Mouse (Mus musculus) C2C12 (cell line): Measurements from ENCODE around the gene Gm27029.

Experiments used
- CTCF ChIP-seq: IDR thresholded peaks from one replicate; pipeline ENCODE4 v1.5.1; 2011; ENCODE audit not compliant: control insufficient read depth, insufficient read depth, insufficient read length
- MYOD1 ChIP-seq: IDR thresholded peaks from one replicate; pipeline ENCODE4 v1.6.1; 2011; ENCODE audit warnings: low read depth; ENCODE audit not compliant: control insufficient read depth, insufficient read length

DNA sequence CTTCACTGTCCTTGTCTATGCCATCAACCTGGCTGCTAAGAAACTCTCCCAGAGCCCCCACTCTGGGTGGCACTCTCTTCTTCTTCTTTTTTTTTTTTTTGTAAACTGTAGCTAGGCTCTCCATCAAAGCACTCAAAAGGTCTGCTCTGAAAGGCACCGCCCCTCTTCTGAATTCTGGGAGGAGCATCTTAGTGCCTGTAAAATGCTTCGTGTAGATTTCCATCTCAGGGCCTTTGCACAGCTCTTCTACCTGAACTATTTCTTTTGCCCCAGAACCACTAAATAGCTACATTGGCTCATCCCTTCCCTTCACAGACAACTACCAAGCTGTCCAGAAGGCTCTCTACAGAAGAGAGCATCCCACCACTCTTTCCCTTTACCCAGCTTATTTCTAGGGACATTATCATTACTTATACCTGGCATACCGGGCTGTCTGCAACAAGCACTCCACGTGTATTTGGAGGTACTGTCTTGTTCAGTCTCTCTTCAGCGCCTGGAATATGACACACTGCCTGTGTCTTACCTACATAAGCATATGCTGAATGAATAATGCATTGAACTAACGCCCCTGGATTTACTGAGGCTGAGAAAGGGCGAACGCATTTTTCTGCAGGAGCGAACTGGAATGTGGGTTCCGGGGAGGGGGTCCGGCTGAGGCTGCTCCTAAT is 8.0 kb downstream of the Gm27029 start:
- TF ChIP-seq CTCF (no peak), MYOD1 (no peak)
